Mouse (Mus musculus): ENCODE results near the gene Prpf18.

Gene Prpf18

DNA sequence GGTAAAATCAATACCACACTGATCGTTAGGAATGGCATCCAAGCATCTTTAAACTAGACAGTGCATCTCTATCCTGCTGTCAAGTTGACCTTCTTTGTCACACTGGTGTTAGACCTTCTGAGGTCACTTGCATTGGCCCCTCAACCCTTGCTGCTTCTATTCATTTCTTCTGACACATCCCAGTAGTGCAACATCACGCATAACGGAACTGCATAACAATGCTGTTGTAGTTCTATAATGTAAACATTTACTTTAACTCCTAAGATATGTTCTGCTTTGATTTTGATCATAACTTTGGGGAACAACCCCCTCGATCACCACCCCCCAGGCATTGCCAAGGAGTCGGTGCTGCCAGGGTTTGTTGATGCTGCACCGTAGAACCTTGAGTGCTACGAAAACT lies 75.9 kb downstream of the Prpf18 start:
- DNase-seq (ENCODE audit: low read depth, low spot score): no peak

DNA sequence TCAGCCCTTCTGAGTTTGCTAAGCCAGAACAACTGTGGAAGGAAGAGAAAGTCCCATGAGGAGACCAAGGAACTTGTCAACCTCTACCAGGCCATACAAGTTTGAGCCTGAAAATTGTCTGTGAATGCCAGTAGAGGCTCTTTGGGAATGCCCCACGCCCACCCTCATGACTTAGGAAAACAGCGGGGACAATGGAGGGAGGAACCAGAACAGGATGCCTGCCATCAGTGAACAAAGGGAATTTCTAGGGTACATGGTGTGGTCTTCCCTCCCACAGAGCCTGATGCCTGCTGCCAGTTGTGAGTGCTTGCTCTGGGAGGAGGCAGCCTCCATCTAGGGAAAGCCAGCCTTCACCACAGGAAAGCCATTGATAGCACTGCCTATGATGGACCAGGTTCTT lies 76.8 kb downstream of the Prpf18 start:
- DNase-seq (ENCODE audit: low read depth, low spot score): no peak

DNA sequence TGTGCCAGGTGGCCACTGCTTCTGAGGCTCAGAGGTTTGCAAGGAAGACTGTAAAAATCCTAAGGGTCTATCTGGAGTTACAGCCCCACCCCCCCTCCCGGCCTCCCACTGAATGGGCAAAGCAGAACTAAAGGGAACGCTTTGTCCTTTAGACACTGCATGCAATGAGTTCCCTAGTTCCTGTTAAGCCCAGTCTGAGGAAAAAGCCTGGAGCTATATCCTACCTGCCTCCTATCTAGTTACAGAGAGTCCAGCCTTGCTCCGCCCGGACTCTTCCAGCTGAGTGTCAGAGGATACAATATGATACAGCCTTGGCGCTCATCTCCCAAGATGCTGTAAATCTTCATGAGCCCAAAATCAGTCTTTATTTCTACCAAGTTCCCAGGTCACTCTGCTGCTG lies 77.7 kb downstream of the Prpf18 start:
- DNase-seq (ENCODE audit: low read depth, low spot score): no peak

DNA sequence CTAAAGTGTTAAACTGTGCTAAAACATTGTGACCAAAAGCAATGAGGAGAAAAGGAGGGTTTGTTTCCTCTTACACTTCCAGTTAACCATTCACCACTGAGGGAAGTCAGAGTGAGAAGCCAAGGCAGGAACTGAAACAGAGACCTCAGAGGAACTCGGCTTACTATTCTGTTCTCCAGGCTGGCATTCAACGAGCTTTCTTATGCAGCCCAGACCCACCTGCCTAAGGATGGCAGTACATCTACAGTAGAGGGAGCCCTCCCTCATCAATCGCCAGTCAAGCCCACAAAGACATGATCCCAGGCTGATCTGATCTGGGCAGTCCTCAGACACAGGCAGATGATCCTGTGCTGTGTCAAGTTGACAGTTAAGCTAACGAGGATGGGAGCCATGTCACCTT lies 78.5 kb downstream of the Prpf18 start:
- DNase-seq (ENCODE audit: low read depth, low spot score): peak; percentile 35

DNA sequence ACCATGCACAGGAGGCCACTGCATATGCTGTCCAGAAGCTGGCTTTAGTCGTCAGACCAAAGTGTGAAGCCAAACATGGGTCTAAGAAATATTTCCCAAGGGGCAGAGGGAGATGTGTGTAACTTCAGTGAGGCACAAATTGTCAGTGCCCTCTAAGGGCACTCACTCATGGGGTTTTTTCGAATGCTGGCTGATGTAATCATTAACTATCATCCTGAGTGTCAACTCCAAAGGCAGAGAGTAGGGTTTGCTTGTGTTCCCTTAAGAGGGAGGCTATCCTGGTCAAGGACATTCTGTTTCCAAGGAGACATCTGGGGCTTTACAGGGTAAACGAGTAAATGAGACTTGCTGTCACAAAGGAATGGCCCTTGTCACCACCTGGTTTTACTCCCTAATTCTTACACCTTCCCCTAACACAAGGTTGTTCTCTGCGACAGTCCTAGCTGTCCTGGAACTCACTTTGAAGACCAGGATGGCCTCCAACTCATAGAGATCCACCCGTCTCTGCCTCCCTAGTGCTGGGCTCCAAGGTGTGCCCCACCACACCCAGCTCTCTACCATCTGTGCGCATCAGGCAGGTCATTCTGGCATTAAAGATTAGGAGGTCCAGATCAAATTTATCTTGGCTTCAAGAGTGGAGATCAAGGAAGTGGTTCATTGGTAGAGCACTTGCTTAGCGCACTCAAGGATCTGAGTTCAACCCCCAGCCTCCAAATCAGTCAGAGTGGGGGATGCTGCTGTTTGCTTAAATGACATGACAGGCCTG lies 79.2 kb downstream of the Prpf18 start:
- no peak for DNase-seq (ENCODE audit: low read depth, low spot score)

Data from brain, adult 2 months (tissue).